Mouse (Mus musculus) megakaryocyte, embryonic 14.5 days (primary cell): ENCODE data around the gene Cyfip1. TPM values are rescaled to one million over a fixed set of nuclear protein-coding genes. Genes with fewer than 3 reads are reported as not detected.

Experiments
- H3K27me3 ChIP-seq: replicated peaks from 2 replicates; pipeline ENCODE3; 2012; ENCODE audit warnings: inconsistent platforms
- H3K36me3 ChIP-seq: replicated peaks from 2 replicates; pipeline ENCODE3; 2012; ENCODE audit warnings: low read length, inconsistent platforms, mixed read lengths
- H3K4me1 ChIP-seq: 2 replicates; pipeline ENCODE4 v1.6.1; 2012; ENCODE audit warnings: inconsistent platforms
- H3K4me3 ChIP-seq: replicated peaks from 2 replicates; pipeline ENCODE3; 2012; ENCODE audit warnings: moderate library complexity, mild to moderate bottlenecking, inconsistent platforms
- H3K9me3 ChIP-seq: 2 replicates; pipeline ENCODE4 v1.6.1; 2012; ENCODE audit warnings: inconsistent platforms
- FLI1 ChIP-seq: IDR thresholded peaks from 2 replicates; pipeline ENCODE4 v1.6.1; 2012; ENCODE audit warnings: low read length, inconsistent platforms, mixed read lengths
- GATA1 ChIP-seq: IDR thresholded peaks from 3 replicates; pipeline ENCODE4 v1.6.1; 2012; ENCODE audit warnings: mixed read lengths, low read length, inconsistent platforms, borderline replicate concordance
- polyA plus RNA-seq: library from polyadenylated mRNA; stranded (reverse); fragments of >175 nt; gene quantifications from 2 replicates; pipeline ENCODE4 v1.2.3, GENCODE M21; 2012; ENCODE audit warnings: low replicate concordance; ENCODE audit not compliant: insufficient read depth

Cyfip1 gene
- polyA plus RNA-seq, 1 experiment, result 10.6 TPM

- Histone ChIP-seq H3K4me1 (peaks cover 66% of the 10 kb centered on the region), H3K4me3 (peak overlapping the region; percentile 97), H3K27me3 (no peaks in the 10 kb centered on the region), H3K36me3 (peaks cover 14% of the 10 kb centered on the region), H3K9me3 (no peaks in the 10 kb centered on the region)
- TF ChIP-seq GATA1 (no peak), FLI1 (no peak)
Observed at GRCm38 (mm10) chr7:55842504-55843152, 1.1 kb downstream of the Cyfip1 start.

GRCm38 (mm10) chr7:55846606-55847312 is 5.2 kb downstream of the Cyfip1 start:
- Histone ChIP-seq H3K4me1 (peaks cover 82% of the 10 kb centered on the region), H3K9me3 (no peaks in the 10 kb centered on the region), H3K27me3 (no peaks in the 10 kb centered on the region), H3K4me3 (no peak overlapping the region), H3K36me3 (peaks cover 39% of the 10 kb centered on the region)
- TF ChIP-seq GATA1 (no peak), FLI1 (no peak)

- Histone ChIP-seq H3K4me3 (no peak overlapping the region), H3K4me1 (peaks cover 89% of the 10 kb centered on the region), H3K36me3 (peaks cover 46% of the 10 kb centered on the region), H3K27me3 (no peaks in the 10 kb centered on the region), H3K9me3 (no peaks in the 10 kb centered on the region)
- TF ChIP-seq GATA1, result no peak
Observed at GRCm38 (mm10) chr7:55849948-55850571, 8.5 kb downstream of the Cyfip1 start.

GRCm38 (mm10) chr7:55852787-55853186 is 11.2 kb downstream of the Cyfip1 start:
- H3K4me3 ChIP-seq, result peak overlapping the region; percentile 88
- no peak for TF ChIP-seq GATA1
- TF ChIP-seq FLI1, result no peak
- peaks cover 92% of the 10 kb centered on the region for H3K4me1 ChIP-seq
- no peaks in the 10 kb centered on the region for H3K27me3 ChIP-seq
- H3K9me3 ChIP-seq, result no peaks in the 10 kb centered on the region
- peaks cover 50% of the 10 kb centered on the region for H3K36me3 ChIP-seq

GRCm38 (mm10) chr7:55855597-55855996 is 14.1 kb downstream of the Cyfip1 start:
- Histone ChIP-seq H3K27me3 (no peaks in the 10 kb centered on the region), H3K9me3 (no peaks in the 10 kb centered on the region), H3K4me3 (peak overlapping the region; percentile 48), H3K4me1 (peaks cover 96% of the 10 kb centered on the region), H3K36me3 (peaks cover 34% of the 10 kb centered on the region)
- TF ChIP-seq FLI1 (no peak), GATA1 (no peak)

- Histone ChIP-seq H3K9me3 (no peaks in the 10 kb centered on the region), H3K27me3 (no peaks in the 10 kb centered on the region), H3K4me1 (peaks cover 86% of the 10 kb centered on the region), H3K4me3 (no peak overlapping the region), H3K36me3 (peaks cover 34% of the 10 kb centered on the region)
- no peak for TF ChIP-seq GATA1
- no peak for TF ChIP-seq FLI1
Observed at GRCm38 (mm10) chr7:55856741-55857140, 15.2 kb downstream of the Cyfip1 start.

GRCm38 (mm10) chr7:55857729-55858128 is 16.2 kb downstream of the Cyfip1 start:
- TF ChIP-seq GATA1, result no peak
- no peak for TF ChIP-seq FLI1
- H3K4me3 ChIP-seq, result no peak overlapping the region
- no peaks in the 10 kb centered on the region for H3K9me3 ChIP-seq
- no peaks in the 10 kb centered on the region for H3K27me3 ChIP-seq
- peaks cover 40% of the 10 kb centered on the region for H3K36me3 ChIP-seq
- peaks cover 84% of the 10 kb centered on the region for H3K4me1 ChIP-seq

GRCm38 (mm10) chr7:55858836-55859517 is 17.4 kb downstream of the Cyfip1 start:
- TF ChIP-seq FLI1 (no peak), GATA1 (no peak)
- Histone ChIP-seq H3K9me3 (no peaks in the 10 kb centered on the region), H3K36me3 (peaks cover 49% of the 10 kb centered on the region), H3K4me3 (no peak overlapping the region), H3K4me1 (peaks cover 84% of the 10 kb centered on the region), H3K27me3 (no peaks in the 10 kb centered on the region)

GRCm38 (mm10) chr7:55859518-55859872 is 17.9 kb downstream of the Cyfip1 start:
- Histone ChIP-seq H3K27me3 (no peaks in the 10 kb centered on the region), H3K4me1 (peaks cover 84% of the 10 kb centered on the region), H3K4me3 (peak overlapping the region; percentile 50), H3K36me3 (peaks cover 47% of the 10 kb centered on the region), H3K9me3 (no peaks in the 10 kb centered on the region)
- TF ChIP-seq FLI1, result no peak
- TF ChIP-seq GATA1, result no peak
